Mouse (Mus musculus): ENCODE results near the gene Hist1h4f. TPM values are rescaled to one million over a fixed set of nuclear protein-coding genes. Genes with fewer than 3 reads are reported as not detected.

Hist1h4f gene
- polyA plus RNA-seq, 1 experiment from 2014 or later, result not detected

GRCm38 (mm10) chr13:23583387-23584068 lies 32.1 kb upstream of the Hist1h4f start:
- Histone ChIP-seq H3K9ac (replicated peaks; ENCODE audit: low read depth) (no peak overlapping the region), H3K27me3 (replicated peaks; ENCODE audit: insufficient read depth, low read length) (no peaks in the 10 kb centered on the region), H3K4me2 (replicated peaks; ENCODE audit: low read depth, low read length) (no peak overlapping the region; the same call in 1 of the 2 replicates), H3K4me3 (ENCODE audit: low read depth, low read length) (no peak overlapping the region), H3K36me3 (ENCODE audit: insufficient read depth, low read length) (no peaks in the 10 kb centered on the region), H3K4me1 (ENCODE audit: insufficient read depth, low read depth, low read length) (peaks cover 10% of the 10 kb centered on the region), H3K9me3 (ENCODE audit: low read length) (no peaks in the 10 kb centered on the region), H3K27ac (ENCODE audit: low read length) (no peak overlapping the region)
- TF ChIP-seq CTCF (IDR thresholded peaks at IDR 0.05), result no peak
- no peak for TF ChIP-seq EP300 (IDR thresholded peaks at IDR 0.05)
- DNase-seq (ENCODE audit: low spot score) (no peak), ATAC-seq (no peak)

GRCm38 (mm10) chr13:23582219-23583056 lies 31.0 kb upstream of the Hist1h4f start:
- no peak for DNase-seq (ENCODE audit: low spot score)
- 11% methylated on average over 6 of the region's 6 CpGs for WGBS

GRCm38 (mm10) chr13:23581408-23582218 lies 30.2 kb upstream of the Hist1h4f start, which contains the start of gene Hist1h4d:
Gene Hist1h4d, plus strand, starts transcription at chr13:23581598.
- no peak for TF ChIP-seq CTCF (IDR thresholded peaks at IDR 0.05)
- peak; percentile 97 for TF ChIP-seq EP300 (IDR thresholded peaks at IDR 0.05)
- WGBS, result under 1% methylated on average over 39 of the region's 43 CpGs
- Histone ChIP-seq H3K9me3 (ENCODE audit: low read length) (no peaks in the 10 kb centered on the region), H3K9ac (replicated peaks; ENCODE audit: low read depth) (peak within 1 kb of the TSS; percentile 52), H3K4me2 (replicated peaks; ENCODE audit: low read depth, low read length) (peak within 1 kb of the TSS; percentile 53), H3K36me3 (ENCODE audit: insufficient read depth, low read length) (no peaks in the 10 kb centered on the region), H3K4me3 (ENCODE audit: low read depth, low read length) (peak within 1 kb of the TSS; percentile 38), H3K27ac (ENCODE audit: low read length) (peak within 1 kb of the TSS; percentile 71), H3K4me1 (ENCODE audit: insufficient read depth, low read depth, low read length) (peaks cover 8% of the 10 kb centered on the region), H3K27me3 (replicated peaks; ENCODE audit: insufficient read depth, low read length) (no peaks in the 10 kb centered on the region)
- DNase-seq (ENCODE audit: low spot score) (peak; percentile 98), ATAC-seq (peak; percentile 87)

More at GRCm38 (mm10) chr13:23582219-23583056, 31.0 kb upstream of the Hist1h4f start:
- H3K4me3 ChIP-seq (ENCODE audit: low read depth, low read length), result peak overlapping the region; percentile 38
- peaks cover 10% of the 10 kb centered on the region for H3K4me1 ChIP-seq (ENCODE audit: insufficient read depth, low read depth, low read length)
- H3K9ac ChIP-seq (replicated peaks; ENCODE audit: low read depth), result peak overlapping the region; percentile 52
- H3K9me3 ChIP-seq (ENCODE audit: low read length), result no peaks in the 10 kb centered on the region
- peak overlapping the region; percentile 53 for H3K4me2 ChIP-seq (replicated peaks; ENCODE audit: low read depth, low read length)
- no peaks in the 10 kb centered on the region for H3K36me3 ChIP-seq (ENCODE audit: insufficient read depth, low read length)
- no peaks in the 10 kb centered on the region for H3K27me3 ChIP-seq (replicated peaks; ENCODE audit: insufficient read depth, low read length)
- peak overlapping the region; percentile 71; the same call in 1 of the 2 replicates for H3K27ac ChIP-seq (ENCODE audit: low read length)
- no peak for ATAC-seq
- no peak for TF ChIP-seq EP300 (IDR thresholded peaks at IDR 0.05)
- no peak for TF ChIP-seq CTCF (IDR thresholded peaks at IDR 0.05)

GRCm38 (mm10) chr13:23577835-23578234 lies 26.4 kb upstream of the Hist1h4f start:
- DNase-seq (ENCODE audit: low spot score) (no peak), ATAC-seq (no peak)
- 96% methylated on average over 1 of the region's 1 CpGs for WGBS
- peaks cover 8% of the 10 kb centered on the region for H3K4me1 ChIP-seq (ENCODE audit: insufficient read depth, low read depth, low read length)
- no peaks in the 10 kb centered on the region for H3K9me3 ChIP-seq (ENCODE audit: low read length)
- no peak overlapping the region for H3K27ac ChIP-seq (ENCODE audit: low read length)
- no peak overlapping the region for H3K4me3 ChIP-seq (ENCODE audit: low read depth, low read length)
- no peaks in the 10 kb centered on the region for H3K36me3 ChIP-seq (ENCODE audit: insufficient read depth, low read length)
- H3K27me3 ChIP-seq (replicated peaks; ENCODE audit: insufficient read depth, low read length), result no peaks in the 10 kb centered on the region
- no peak overlapping the region for H3K4me2 ChIP-seq (replicated peaks; ENCODE audit: low read depth, low read length)
- no peak overlapping the region for H3K9ac ChIP-seq (replicated peaks; ENCODE audit: low read depth)
- TF ChIP-seq CTCF (IDR thresholded peaks at IDR 0.05) (no peak), EP300 (IDR thresholded peaks at IDR 0.05) (no peak)

- H3K4me1 ChIP-seq (ENCODE audit: insufficient read depth, low read depth, low read length), result peaks cover 11% of the 10 kb centered on the region; the same call in 1 of the 2 replicates
- ATAC-seq (no peak), DNase-seq (ENCODE audit: low spot score) (peak; percentile 10)
- peak overlapping the region; percentile 57 for H3K4me2 ChIP-seq (replicated peaks; ENCODE audit: low read depth, low read length)
- H3K9me3 ChIP-seq (ENCODE audit: low read length), result no peaks in the 10 kb centered on the region
- WGBS, result 22% methylated on average over 6 of the region's 6 CpGs
- H3K4me3 ChIP-seq (ENCODE audit: low read depth, low read length), result peak overlapping the region; percentile 35; the same call in 1 of the 2 replicates
- no peaks in the 10 kb centered on the region for H3K36me3 ChIP-seq (ENCODE audit: insufficient read depth, low read length)
- TF ChIP-seq CTCF (IDR thresholded peaks at IDR 0.05), result no peak
- TF ChIP-seq EP300 (IDR thresholded peaks at IDR 0.05), result no peak
- no peak overlapping the region for H3K27ac ChIP-seq (ENCODE audit: low read length)
- no peak overlapping the region for H3K9ac ChIP-seq (replicated peaks; ENCODE audit: low read depth)
- H3K27me3 ChIP-seq (replicated peaks; ENCODE audit: insufficient read depth, low read length), result no peaks in the 10 kb centered on the region
Measured at GRCm38 (mm10) chr13:23576906-23577639, 25.6 kb upstream of the Hist1h4f start.

All from lung, postnatal 0 days (tissue).